Mouse (Mus musculus) olfactory bulb, adult 2 months (tissue): ENCODE data around the gene Gucy2g.

Experiments used
- CTCF ChIP-seq: fragments of 200-500 bp; IDR thresholded peaks from 2 replicates; pipeline ENCODE4 v1.5.1; 2012; ENCODE audit warnings: low read depth, mild to moderate bottlenecking, low read length, moderate library complexity; ENCODE audit not compliant: insufficient read depth
- POLR2A ChIP-seq: fragments of 200-500 bp; IDR thresholded peaks from 2 replicates; pipeline ENCODE4 v1.6.1; 2012; ENCODE audit warnings: mild to moderate bottlenecking, low read depth, low read length, moderate library complexity; ENCODE audit not compliant: insufficient read depth

- TF ChIP-seq POLR2A (no peak), CTCF (no peak)
These were observed 27.1 kb upstream of the Gucy2g start for GRCm38 (mm10) chr19:55268150-55268549.
